24 mouse cellular contexts compared by ENCODE assay signal in genomic region chr7:138746616-138747015, GRCm38 (mm10).
A peak's percentile ranks its signal among the peaks of the same experiment; 100 is the strongest.
DNase-seq lines count a peak whose midpoint lies in the region; ATAC-seq lines count a peak whose summit lies in the region.
"Had no signal": no experiment of that assay in that cellular context is flagged by ENCODE, and none has a peak within 500 bp of the region (broad histone marks: within the 10 kb centered on the region; RNA-seq: fewer than 3 reads in every experiment).

No protein-coding gene starts in this region.

- H3K4me1 ChIP-seq in forebrain, embryonic 10.5 days = peaks cover 7% of the 10 kb centered on the region; the same call in 1 of the 2 replicates
- no peaks in the 10 kb centered on the region; the same call in 1 of the 2 replicates for H3K4me1 ChIP-seq in forebrain, embryonic 12.5 days
- H3K4me1 ChIP-seq in hindbrain, embryonic 13.5 days (replicated peaks) = peaks cover 21% of the 10 kb centered on the region

- no peak for ATAC-seq in forebrain, embryonic 12.5 days (ENCODE audit: low FRiP score)
- ATAC-seq in hindbrain, embryonic 13.5 days (ENCODE audit: low FRiP score) = no peak
- ATAC-seq: activated CD4-positive, CD25-positive, alpha-beta regulatory T cell, adult 4 months; forebrain, embryonic 13.5 days had no signal

- H3K27me3 ChIP-seq in forebrain, embryonic 10.5 days (ENCODE audit: poor library complexity, severe bottlenecking) = no peaks in the 10 kb centered on the region
- no peaks in the 10 kb centered on the region for H3K27me3 ChIP-seq in forebrain, embryonic 12.5 days
- H3K27me3 ChIP-seq in hindbrain, embryonic 13.5 days = 0 out of 2 replicates have a peak, but pooled peaks cover 6% of the 10 kb centered on the region
- H3K27me3 ChIP-seq: forebrain, embryonic 13.5 days; heart, embryonic 13.5 days; neural tube, embryonic 12.5 days had no signal

- WGBS in forebrain, embryonic 10.5 days = 72% methylated on average over 8 of the region's 8 CpGs
- WGBS in forebrain, embryonic 12.5 days = 41% methylated on average over 8 of the region's 8 CpGs
- WGBS in hindbrain, embryonic 13.5 days = 37% methylated on average over 8 of the region's 8 CpGs

- H3K36me3 ChIP-seq in forebrain, embryonic 10.5 days (replicated peaks) = no peaks in the 10 kb centered on the region
- H3K36me3 ChIP-seq in forebrain, embryonic 12.5 days (replicated peaks) = no peaks in the 10 kb centered on the region
- no peaks in the 10 kb centered on the region for H3K36me3 ChIP-seq in hindbrain, embryonic 13.5 days
- H3K36me3 ChIP-seq: heart, embryonic 13.5 days; neural tube, embryonic 12.5 days had no signal

- H3K9ac ChIP-seq in forebrain, embryonic 12.5 days = no peak overlapping the region
- H3K9ac ChIP-seq in hindbrain, embryonic 13.5 days = no peak overlapping the region
- H3K9ac ChIP-seq: forebrain, embryonic 13.5 days; heart, embryonic 13.5 days; neural tube, embryonic 12.5 days had no signal

- H3K4me2 ChIP-seq in forebrain, embryonic 12.5 days = no peak overlapping the region
- H3K4me2 ChIP-seq in hindbrain, embryonic 13.5 days = no peak overlapping the region
- H3K4me2 ChIP-seq: forebrain, embryonic 13.5 days; heart, embryonic 13.5 days; midbrain, embryonic 11.5 days; neural tube, embryonic 12.5 days had no signal

- no peak for DNase-seq in forebrain, embryonic 10.5 days (ENCODE audit: extremely low spot score, low spot score)
- peak; percentile 14 for DNase-seq in retina, postnatal 1 day
- DNase-seq in retina, embryonic 14.5 days (ENCODE audit: low spot score) = no peak
- no peak for DNase-seq in layer of hippocampus, postnatal 36 days
- DNase-seq in gastrocnemius, postnatal 4 days (ENCODE audit: low spot score in 2 of 2) = no peak
- no peak for DNase-seq in gastrocnemius, postnatal 10 days
- DNase-seq: adrenal gland, adult 8-10 months; cerebellum, adult 18-20 months; cerebellum, postnatal 14 days; gastrocnemius, postnatal 14 days; heart, adult 18-20 months; heart, postnatal 14 days; kidney, adult 2 months; kidney, postnatal 10 days; lung, postnatal 4 days; thymus, adult 18-20 months; thymus, postnatal 4 days had no signal

- H3K9me3 ChIP-seq in forebrain, embryonic 10.5 days = no peaks in the 10 kb centered on the region
- no peaks in the 10 kb centered on the region for H3K9me3 ChIP-seq in forebrain, embryonic 12.5 days
- H3K9me3 ChIP-seq in hindbrain, embryonic 13.5 days = no peaks in the 10 kb centered on the region
- H3K9me3 ChIP-seq: forebrain, embryonic 13.5 days; heart, embryonic 13.5 days; neural tube, embryonic 12.5 days had no signal

- H3K27ac ChIP-seq in forebrain, embryonic 10.5 days = peak overlapping the region; percentile 27; the same call in 1 of the 2 replicates
- no peak overlapping the region for H3K27ac ChIP-seq in forebrain, embryonic 12.5 days
- H3K27ac ChIP-seq in hindbrain, embryonic 13.5 days = peak overlapping the region; percentile 40; the same call in 1 of the 2 replicates
- H3K27ac ChIP-seq: forebrain, embryonic 13.5 days; heart, embryonic 13.5 days; neural tube, embryonic 12.5 days had no signal

- no peak overlapping the region for H3K4me3 ChIP-seq in forebrain, embryonic 10.5 days
- no peak overlapping the region for H3K4me3 ChIP-seq in forebrain, embryonic 12.5 days (replicated peaks)
- H3K4me3 ChIP-seq in hindbrain, embryonic 13.5 days = no peak overlapping the region
- H3K4me3 ChIP-seq: forebrain, embryonic 13.5 days; heart, embryonic 13.5 days; neural tube, embryonic 12.5 days had no signal
